Mouse (Mus musculus) megakaryocyte-erythroid progenitor cell, adult 5-6 weeks (primary cell): ENCODE data around the gene Cttnbp2nl. TPM values are rescaled to one million over a fixed set of nuclear protein-coding genes. Genes with fewer than 3 reads are reported as not detected.

Source experiments
- ATAC-seq: replicated peaks from 2 replicates; pipeline ENCODE4 v1.8.0; 2016; ENCODE audit warnings: mild to moderate bottlenecking, inconsistent platforms; ENCODE audit not compliant: severe bottlenecking, poor library complexity, low FRiP score, low TSS enrichment
- total RNA-seq, 2 experiments: library from RNA; stranded (forward) in 1 of 2; stranded (reverse) in 1 of 2; fragments of 200-1000, 215-1000 nt in 1 of 2; fragments of >200 nt in 1 of 2; fragmentation: Nextera tagmentation in 1 of 2; gene quantifications; 2 replicates each; pipeline ENCODE4 v1.2.3; 2014 to 2017

The Cttnbp2nl gene
- total RNA-seq, 2 experiments from 2014 or later = not detected

- no peak for ATAC-seq
Measured at GRCm38 (mm10) chr3:105060992-105061391, 8.0 kb upstream of the Cttnbp2nl start.

GRCm38 (mm10) chr3:105059911-105060310 lies 7.0 kb upstream of the Cttnbp2nl start:
- ATAC-seq = no peak

- peak; percentile 79 for ATAC-seq
Measured at GRCm38 (mm10) chr3:105058627-105059513, 5.9 kb upstream of the Cttnbp2nl start.

GRCm38 (mm10) chr3:105055666-105056065 lies 2.7 kb upstream of the Cttnbp2nl start:
- no peak for ATAC-seq

- ATAC-seq = no peak
Measured at GRCm38 (mm10) chr3:105054952-105055351, 2.0 kb upstream of the Cttnbp2nl start.

- ATAC-seq = 0 out of 2 replicates have a peak, but pooled peaks have one; percentile 6
Measured at GRCm38 (mm10) chr3:105053698-105054001, 704 bp upstream of the Cttnbp2nl start.

- ATAC-seq = no peak
Measured at GRCm38 (mm10) chr3:105052171-105052936, 592 bp downstream of the Cttnbp2nl start.

- ATAC-seq = no peak
Measured at GRCm38 (mm10) chr3:105051103-105051502, 1.8 kb downstream of the Cttnbp2nl start.

- ATAC-seq = no peak
Measured at GRCm38 (mm10) chr3:105049848-105050247, 3.1 kb downstream of the Cttnbp2nl start.

GRCm38 (mm10) chr3:105047616-105048015 lies 5.3 kb downstream of the Cttnbp2nl start:
- ATAC-seq = no peak

GRCm38 (mm10) chr3:105046870-105047269 lies 6.1 kb downstream of the Cttnbp2nl start:
- ATAC-seq = no peak

- ATAC-seq = no peak
Measured at GRCm38 (mm10) chr3:105043746-105044145, 9.2 kb downstream of the Cttnbp2nl start.

GRCm38 (mm10) chr3:105040983-105041625 lies 11.8 kb downstream of the Cttnbp2nl start:
- ATAC-seq = no peak

GRCm38 (mm10) chr3:105040002-105040401 lies 12.9 kb downstream of the Cttnbp2nl start:
- ATAC-seq = no peak

GRCm38 (mm10) chr3:105037240-105037770 lies 15.6 kb downstream of the Cttnbp2nl start:
- no peak for ATAC-seq

GRCm38 (mm10) chr3:105036281-105036847 lies 16.6 kb downstream of the Cttnbp2nl start:
- ATAC-seq = no peak

- no peak for ATAC-seq
Measured at GRCm38 (mm10) chr3:105023371-105024005, 29.5 kb downstream of the Cttnbp2nl start.

- ATAC-seq = no peak
Measured at GRCm38 (mm10) chr3:105019826-105020692, 32.9 kb downstream of the Cttnbp2nl start.
